Mouse (Mus musculus) MEL (cell line): ENCODE data around the gene Rbm47.
"Not testable (repeated sequence)": the region's sequence is repeated elsewhere in the genome, so short reads cannot be mapped to it uniquely, and the experiment has no call there.

Experiments
- E2F4 ChIP-seq: IDR thresholded peaks from 2 replicates; pipeline ENCODE4 v1.6.1; 2011; ENCODE audit warnings: low read depth, low read length, improper control_type of control experiment, borderline replicate concordance
- GATA1 ChIP-seq: IDR thresholded peaks from 2 replicates; pipeline ENCODE4 v1.6.1; 2011; ENCODE audit warnings: low read depth, low read length, improper control_type of control experiment
- MAFK ChIP-seq: IDR thresholded peaks from 2 replicates; pipeline ENCODE4 v1.6.1; 2011; ENCODE audit warnings: low read depth, mild to moderate bottlenecking, low read length, improper control_type of control experiment, borderline replicate concordance
- POLR2A ChIP-seq, 2 experiments: IDR thresholded peaks; 2 replicates each; pipeline ENCODE4 v1.6.1; 2011 to 2012; ENCODE audit warnings: low read length in 2 of 2, mild to moderate bottlenecking in 2 of 2, control low read depth in 1 of 2, improper control_type of control experiment in 1 of 2, low read depth in 1 of 2, moderate library complexity in 1 of 2; ENCODE audit not compliant: control insufficient read depth in 1 of 2, insufficient read depth in 1 of 2, poor library complexity in 1 of 2
- TCF12 ChIP-seq: IDR thresholded peaks from 2 replicates; pipeline ENCODE4 v1.6.1; 2014; ENCODE audit warnings: low read depth, mild to moderate bottlenecking, inconsistent platforms, low read length, improper control_type of control experiment, moderate library complexity

GRCm38 (mm10) chr5:66188591-66188990, 15.7 kb upstream of the Rbm47 start:
- not testable (repeated sequence) for TF ChIP-seq POLR2A (IDR thresholded peaks at IDR 0.05; ENCODE audit: control insufficient read depth in 1 of 2, insufficient read depth in 1 of 2, low read depth in 1 of 2, low read length in 2 of 2, poor library complexity in 1 of 2); E2F4; GATA1; TCF12; MAFK
